Mouse (Mus musculus) T-helper 2 cell (primary cell): ENCODE data around the gene Tcf7l1.

Experiments used
- in situ Hi-C: fragments of 300-600 bp; cut with MboI, MseI; formaldehyde crosslinking; loops from one replicate; pipeline ENCODE4 v1.15.1; 2025; ENCODE audit warnings: high pct_unique_total_duplicates

Tcf7l1 gene

DNA sequence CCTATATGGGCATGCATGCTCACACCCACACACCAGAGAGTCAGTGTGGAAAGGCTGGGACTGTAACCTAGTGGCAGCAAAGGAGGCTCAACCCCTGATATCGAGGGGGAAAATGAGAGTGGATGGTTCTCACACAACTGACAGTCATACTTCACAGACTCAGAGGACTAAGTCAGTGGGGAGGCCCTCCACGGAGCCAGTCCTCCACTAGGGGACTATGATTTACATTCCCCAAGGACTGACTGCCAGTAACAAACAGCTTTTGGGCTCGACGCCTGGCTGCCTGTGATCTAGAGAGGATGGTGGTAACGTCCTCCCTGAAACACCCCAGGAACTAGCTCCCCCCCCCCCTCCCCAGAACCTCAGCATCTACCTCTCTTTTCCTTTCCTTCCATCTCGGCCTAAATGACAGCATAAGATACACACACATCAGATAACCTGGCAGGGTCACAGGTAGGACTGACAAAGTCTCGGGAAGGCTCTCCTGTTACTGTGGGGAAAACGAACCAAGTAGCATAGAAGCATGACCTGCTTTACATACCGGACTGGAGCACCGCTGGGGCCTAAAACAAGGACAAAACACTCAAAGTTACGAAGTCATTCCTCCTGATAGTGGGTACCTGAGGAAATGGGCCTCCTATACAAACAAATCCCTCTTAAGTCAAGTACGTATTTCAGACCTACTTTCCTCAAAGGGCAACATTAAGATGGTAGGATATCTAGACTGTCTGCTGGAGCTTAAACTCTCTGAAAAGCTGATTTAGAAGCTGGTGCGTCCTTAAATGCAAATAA, 191.8 kb downstream of the Tcf7l1 start:
- in situ Hi-C loops, result no loop called here

- in situ Hi-C loops, result no loop called here
These were observed 195.1 kb downstream of the Tcf7l1 start for GRCm38 (mm10) chr6:72593914-72594313.

DNA sequence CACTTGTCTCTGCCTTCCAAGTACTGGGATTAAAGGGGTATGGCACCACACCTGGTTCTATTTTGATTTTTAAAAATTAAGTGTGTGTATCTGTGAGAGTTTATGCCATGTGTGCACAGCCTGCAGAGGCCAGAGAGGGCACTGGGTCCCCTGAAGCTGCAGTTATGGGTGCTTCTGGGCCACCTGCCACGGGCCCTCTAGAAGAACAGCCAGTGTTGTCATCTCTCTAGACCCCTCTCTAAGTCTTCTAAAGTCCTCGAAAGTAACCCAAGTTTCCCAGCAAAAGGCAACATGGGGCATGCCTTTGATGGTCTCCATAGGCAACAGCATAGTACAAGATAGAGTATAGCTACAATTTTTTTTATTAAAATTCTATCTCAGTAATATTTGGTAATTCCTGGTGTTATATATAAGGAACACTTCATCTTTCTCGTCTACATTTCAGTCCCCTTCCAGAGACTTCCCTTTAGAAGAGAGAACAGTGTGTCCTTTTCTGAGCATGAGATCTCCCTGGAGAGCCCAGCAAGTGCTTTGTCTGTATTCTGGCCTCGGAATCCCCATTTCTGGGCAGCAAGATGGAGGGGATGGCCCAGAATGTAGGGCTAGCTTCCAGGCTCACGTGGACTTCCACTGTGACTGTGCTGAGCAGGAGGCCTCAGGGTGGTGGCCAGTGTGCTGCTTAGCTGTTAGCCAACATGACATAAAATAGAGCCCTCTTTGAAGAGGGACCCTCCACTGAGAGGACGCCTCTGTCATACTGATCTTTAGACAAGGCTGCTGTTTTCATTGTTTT, 195.8 kb downstream of the Tcf7l1 start:
- in situ Hi-C loops, result no loop called here

- in situ Hi-C loops, result no loop called here
These were observed 198.9 kb downstream of the Tcf7l1 start for GRCm38 (mm10) chr6:72590111-72590510.

GRCm38 (mm10) chr6:72588307-72588706, 200.7 kb downstream of the Tcf7l1 start:
- in situ Hi-C loops, result no loop called here

DNA sequence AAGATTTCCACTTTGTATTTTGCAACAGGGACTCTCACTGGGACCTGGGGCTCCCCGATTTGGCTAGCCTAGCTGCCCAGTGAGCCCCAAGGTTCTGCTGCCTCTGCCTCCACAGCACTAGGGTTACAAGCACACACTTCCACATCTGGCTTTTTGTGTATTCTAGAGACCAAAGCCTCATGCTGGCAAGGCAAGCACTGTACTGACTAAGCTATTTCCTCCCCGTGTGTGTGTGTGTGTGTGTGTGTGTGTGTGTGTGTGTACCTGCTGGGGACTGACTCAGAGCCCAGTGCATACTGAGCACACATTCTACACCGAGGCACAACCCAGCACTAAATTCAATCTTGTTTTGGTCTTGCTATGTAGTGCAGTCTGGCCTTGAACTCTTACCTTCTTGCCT, 202.4 kb downstream of the Tcf7l1 start:
- in situ Hi-C loops, result no loop called here

GRCm38 (mm10) chr6:72584154-72584553, 204.9 kb downstream of the Tcf7l1 start:
- in situ Hi-C loops, result no loop called here

GRCm38 (mm10) chr6:72583211-72583839, 205.7 kb downstream of the Tcf7l1 start:
- in situ Hi-C loops, result no loop called here

- in situ Hi-C loops, result no loop called here
These were observed 207.2 kb downstream of the Tcf7l1 start for GRCm38 (mm10) chr6:72581625-72582382.
